Comparison of ENCODE assay signal across 8 mouse cellular contexts in the genomic region with DNA sequence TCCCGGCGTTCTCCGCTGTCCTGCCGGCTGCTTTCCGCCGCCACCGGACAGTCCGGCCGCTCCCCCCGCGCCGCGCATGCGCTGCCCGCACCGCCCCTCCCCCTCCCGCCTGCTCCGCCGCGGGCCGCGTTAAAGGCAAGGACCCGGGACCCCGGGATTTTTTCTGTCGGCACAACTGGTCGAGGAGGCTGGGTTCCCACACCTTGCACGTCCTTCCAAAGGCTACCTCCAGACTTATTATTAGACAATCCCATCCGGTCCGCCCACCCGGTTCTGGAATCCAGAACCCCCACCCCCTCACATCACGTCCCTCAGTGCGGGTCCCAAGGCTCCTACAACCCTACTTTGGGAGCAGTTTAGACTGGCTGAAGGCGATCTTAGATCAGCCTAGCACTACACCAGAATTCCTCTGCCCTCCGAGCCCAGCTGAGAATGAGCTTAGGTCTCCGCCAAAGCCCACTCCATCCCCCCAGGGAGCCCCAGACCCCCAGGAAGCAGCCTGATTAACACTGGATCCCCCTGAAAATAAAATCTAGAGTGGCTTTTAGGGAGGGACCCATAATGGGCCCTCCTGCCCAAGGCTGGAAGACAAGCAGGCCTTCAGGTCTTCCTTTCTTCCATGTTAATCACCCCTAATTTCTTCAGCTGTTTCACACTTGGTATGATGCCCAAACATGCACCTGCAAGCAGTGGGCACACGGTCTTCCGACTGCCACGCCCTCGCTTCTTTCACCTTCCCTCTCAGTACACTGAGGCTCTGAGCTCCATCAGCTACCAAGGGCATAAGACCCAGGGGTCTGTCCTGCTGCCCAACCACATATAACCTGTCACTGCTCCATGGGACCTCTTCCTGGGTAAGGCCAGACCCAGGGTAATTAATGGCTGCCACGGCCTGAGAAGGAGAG. TPM values are rescaled to one million over a fixed set of nuclear protein-coding genes. Genes with fewer than 3 reads are reported as not detected.
A peak's percentile ranks its signal among the peaks of the same experiment; 100 is the strongest.
DNase-seq lines count a peak whose midpoint lies in the region; ATAC-seq and TF ChIP-seq lines count a peak whose summit lies in the region.

Gene Bcar1, minus strand, starts transcription at position 18 of the 905 bp plus-strand sequence.

- TF ChIP-seq CTCF in kidney, adult 2 months (conservative IDR thresholded peaks at IDR 0.05; ENCODE audit: insufficient read depth, insufficient read length, low read depth, low read length): no peak

- H3K27me3 ChIP-seq in kidney, adult 2 months (replicated peaks; ENCODE audit: control insufficient read depth, insufficient read depth, low read length): no peaks in the 10 kb centered on the region
- no peaks in the 10 kb centered on the region for H3K27me3 ChIP-seq in limb, embryonic 15.5 days

- H3K9ac ChIP-seq in limb, embryonic 15.5 days: peak within 1 kb of the TSS; percentile 87

- H3K4me2 ChIP-seq in limb, embryonic 15.5 days: peak within 1 kb of the TSS; percentile 73

- H3K27ac ChIP-seq in kidney, adult 2 months (ENCODE audit: insufficient read depth, low read depth, low read length): peak within 1 kb of the TSS; percentile 82
- H3K27ac ChIP-seq in limb, embryonic 15.5 days: peak within 1 kb of the TSS; percentile 76

- 10% methylated on average over 40 of the region's 40 CpGs for WGBS in kidney, adult 2 months
- WGBS in limb, embryonic 15.5 days: 10% methylated on average over 31 of the region's 40 CpGs

- H3K4me3 ChIP-seq in kidney, adult 2 months (ENCODE audit: insufficient read depth, low read depth, low read length): peak within 1 kb of the TSS; percentile 70
- H3K4me3 ChIP-seq in limb, embryonic 15.5 days: peak within 1 kb of the TSS; percentile 82

- peaks cover 50% of the 10 kb centered on the region for H3K4me1 ChIP-seq in kidney, adult 2 months (ENCODE audit: control insufficient read depth, insufficient read depth, low read length)
- H3K4me1 ChIP-seq in limb, embryonic 15.5 days: peaks cover 64% of the 10 kb centered on the region

- no peak for TF ChIP-seq POLR2A in kidney, adult 2 months (IDR thresholded peaks at IDR 0.05; ENCODE audit: low read depth, low read length)

- peak in 1 of 2 experiments; percentile 72 for DNase-seq in layer of hippocampus, adult 18-20 months (ENCODE audit: low spot score in 2 of 2)
- no peak for DNase-seq in layer of hippocampus, adult 9-11 months
- DNase-seq in embryo, embryonic 11.5 days (ENCODE audit: low read depth, low spot score): peak; percentile 71
- DNase-seq in heart, adult 18-20 months: peak; percentile 82 to 86
- DNase-seq in kidney, adult 2 months: peak; percentile 87
- peak; percentile 93 for DNase-seq in neural tube, embryonic 10.5 days (ENCODE audit: extremely low spot score, low spot score)
- DNase-seq in urinary bladder, postnatal 10 days (ENCODE audit: low spot score): peak; percentile 54

- no peaks in the 10 kb centered on the region for H3K36me3 ChIP-seq in kidney, adult 2 months (ENCODE audit: control insufficient read depth, insufficient read depth, low read length)
- 0 out of 2 replicates have a peak, but pooled peaks cover 2% of the 10 kb centered on the region for H3K36me3 ChIP-seq in limb, embryonic 15.5 days

- H3K9me3 ChIP-seq in limb, embryonic 15.5 days: no peaks in the 10 kb centered on the region

- ATAC-seq in limb, embryonic 15.5 days (ENCODE audit: insufficient number of reproducible peaks, low FRiP score, low TSS enrichment, low read depth): peak; percentile 49; the same call in 1 of the 2 replicates

RNA-seq across cellular contexts. Expression of gene Bcar1, which starts in this region (rescaled TPM):
- total RNA-seq in layer of hippocampus, adult 18-20 months (2021): 10 to 100 TPM; 61.4 to 63.7 TPM
- 10 to 100 TPM; 18.9 to 19.1 TPM for total RNA-seq in heart, adult 18-20 months (2021)
- polyA plus RNA-seq in kidney, adult 2 months (2012; rRNA removed): 115 and 137 TPM in 2 replicates
- 35.3 and 35.4 TPM in 2 replicates for polyA plus RNA-seq in limb, embryonic 15.5 days (2015; fragmentation: Nextera tagmentation; extraction: Ambion mirVana)
